Mouse (Mus musculus): ENCODE measurements at regions not wholly inside any gene's neighbourhood (a gene's known extent, or its start where the extent isn't known, plus 50 kb on each side); places are given as distances from the start of the nearest gene placed in this dataset.

DNA sequence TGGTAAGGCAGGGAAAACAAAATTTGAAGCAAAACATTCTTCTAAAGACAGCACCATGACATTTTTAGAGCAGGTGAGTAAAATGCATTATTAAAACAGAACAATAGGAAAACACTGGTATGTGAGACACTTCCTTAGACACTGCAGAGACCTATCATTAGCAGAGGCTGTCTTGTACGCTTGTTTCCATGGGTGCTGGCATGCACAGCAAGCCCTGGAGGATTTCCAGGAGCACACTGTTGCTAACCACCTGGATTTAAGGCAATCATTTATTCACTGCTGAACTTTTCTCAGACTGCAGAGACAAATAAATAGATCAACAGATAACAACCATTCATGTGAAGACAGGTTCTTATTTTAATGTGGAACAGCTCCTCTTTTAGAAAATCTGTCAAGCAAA is 127.7 kb downstream of the Pros1 start:
- no peak for DNase-seq

GRCm38 (mm10) chr16:62982558-62982957 is 128.5 kb downstream of the Pros1 start:
- DNase-seq = no peak

- DNase-seq = no peak
These were observed 141.4 kb downstream of the Pros1 start for GRCm38 (mm10) chr16:62995555-62995954.

GRCm38 (mm10) chr16:63011151-63011734 is 157.1 kb downstream of the Pros1 start:
- DNase-seq = no peak

DNA sequence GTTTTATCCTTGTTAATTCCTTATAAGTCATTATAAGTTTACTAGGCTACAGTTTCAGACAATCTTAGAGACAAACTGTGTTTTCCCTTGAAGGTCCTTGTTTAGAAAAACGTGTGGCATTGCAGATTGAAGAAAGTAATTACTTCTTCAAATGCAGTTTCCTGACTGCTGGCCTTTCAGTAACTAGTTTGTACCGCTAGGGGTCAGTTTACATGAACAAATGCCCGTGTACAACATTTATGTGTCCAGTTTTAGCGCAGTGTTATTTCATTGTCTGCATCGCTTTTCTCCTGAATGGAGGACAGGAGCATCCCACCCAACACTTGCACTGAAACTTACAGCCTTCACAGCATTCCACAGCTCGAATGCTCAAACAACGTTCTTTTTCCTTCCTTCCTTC is 160.3 kb downstream of the Pros1 start:
- no peak for DNase-seq

GRCm38 (mm10) chr16:63016144-63016543 is 162.0 kb downstream of the Pros1 start:
- no peak for DNase-seq

- no peak for DNase-seq
These were observed 162.6 kb downstream of the Pros1 start for GRCm38 (mm10) chr16:63016658-63017057.

GRCm38 (mm10) chr16:63030399-63030798 is 176.3 kb downstream of the Pros1 start:
- DNase-seq = no peak

GRCm38 (mm10) chr16:63031035-63031434 is 176.9 kb downstream of the Pros1 start:
- no peak for DNase-seq

- no peak for DNase-seq
These were observed 177.7 kb downstream of the Pros1 start for GRCm38 (mm10) chr16:63031802-63032201.

- DNase-seq = no peak
These were observed 195.0 kb downstream of the Pros1 start for GRCm38 (mm10) chr16:63049100-63049499.

DNA sequence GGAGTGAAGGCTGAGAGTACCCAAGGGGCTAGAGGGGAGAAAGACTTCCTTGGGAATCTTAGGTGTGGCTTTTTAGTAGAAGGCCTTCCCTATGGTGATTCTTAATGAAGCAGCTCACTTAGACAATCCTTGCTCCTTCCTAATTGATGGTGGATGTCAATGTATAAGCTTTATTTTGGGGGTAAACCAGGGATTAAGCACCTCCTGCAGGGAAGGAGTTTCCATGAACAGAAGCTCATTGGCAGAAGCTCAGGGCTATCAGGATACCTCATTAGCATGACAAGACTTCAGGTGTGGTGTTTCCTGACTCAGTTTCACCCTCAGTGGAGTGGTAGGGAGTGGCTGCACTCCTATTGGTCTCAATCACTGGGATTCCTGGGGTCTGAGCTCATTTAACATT is 208.8 kb downstream of the Pros1 start:
- DNase-seq = no peak

- no peak for DNase-seq
These were observed 215.9 kb downstream of the Pros1 start for GRCm38 (mm10) chr16:63069987-63070386.

DNA sequence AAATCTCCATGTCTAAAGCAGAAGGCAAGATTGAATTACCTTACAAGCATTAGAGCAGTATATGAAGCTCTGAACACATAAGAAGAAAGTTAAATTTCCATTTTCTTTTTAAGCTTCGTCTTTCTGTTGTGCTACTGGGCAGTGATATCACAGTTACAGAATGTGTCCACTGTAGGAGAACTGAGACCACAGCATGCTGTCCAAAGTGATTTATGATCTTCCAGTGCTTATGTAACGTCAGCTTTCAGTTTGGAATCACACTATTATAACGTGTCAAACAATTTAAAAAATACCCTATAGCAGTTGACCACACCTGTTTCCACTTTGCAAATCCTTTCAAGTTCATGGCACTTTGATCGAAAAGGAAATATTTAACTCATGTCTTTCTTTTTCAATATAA is 221.7 kb downstream of the Pros1 start:
- DNase-seq = no peak

- no peak for DNase-seq
These were observed 227.3 kb downstream of the Pros1 start for GRCm38 (mm10) chr16:63081383-63081782.

GRCm38 (mm10) chr16:63083256-63083655 is 229.1 kb downstream of the Pros1 start:
- no peak for DNase-seq

GRCm38 (mm10) chr16:63084021-63084756 is 230.1 kb downstream of the Pros1 start:
- DNase-seq = no peak

DNA sequence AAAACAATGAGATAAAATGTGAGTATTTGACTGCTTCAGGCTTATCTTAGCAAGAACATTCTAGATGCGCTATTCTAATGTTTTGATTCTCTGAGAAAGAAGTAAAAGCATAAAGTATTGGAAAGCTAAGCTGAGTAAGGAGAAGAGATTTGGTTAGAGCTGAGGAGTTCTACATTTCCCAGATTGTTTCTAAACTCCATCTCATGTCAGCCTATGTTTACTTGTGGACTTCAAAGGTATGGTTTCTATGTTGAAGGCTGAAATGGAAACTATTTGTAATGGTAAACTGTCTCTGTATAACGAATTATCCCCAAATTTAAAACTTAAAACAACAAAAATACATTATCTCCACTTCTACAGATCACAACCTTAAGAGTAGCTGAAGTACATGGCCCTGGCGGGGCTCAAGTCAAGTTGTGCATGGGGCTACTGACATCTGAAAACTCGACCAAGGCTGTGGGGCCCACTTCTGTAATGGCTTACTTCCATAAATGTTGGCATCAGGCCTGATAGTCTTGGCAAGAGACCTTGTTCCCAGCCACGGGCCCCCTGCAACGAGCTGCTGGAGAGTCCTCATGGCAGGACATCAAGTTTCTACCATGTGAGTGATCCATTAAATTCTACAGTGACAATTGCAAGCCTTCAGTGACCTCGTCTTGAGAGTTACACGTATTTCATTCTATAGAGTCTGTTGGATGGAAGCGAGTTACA is 232.1 kb downstream of the Pros1 start:
- DNase-seq = peak in 1 of 2 experiments; percentile 12

- no peak for DNase-seq
These were observed 237.6 kb downstream of the Pros1 start for GRCm38 (mm10) chr16:63091471-63092300.

DNA sequence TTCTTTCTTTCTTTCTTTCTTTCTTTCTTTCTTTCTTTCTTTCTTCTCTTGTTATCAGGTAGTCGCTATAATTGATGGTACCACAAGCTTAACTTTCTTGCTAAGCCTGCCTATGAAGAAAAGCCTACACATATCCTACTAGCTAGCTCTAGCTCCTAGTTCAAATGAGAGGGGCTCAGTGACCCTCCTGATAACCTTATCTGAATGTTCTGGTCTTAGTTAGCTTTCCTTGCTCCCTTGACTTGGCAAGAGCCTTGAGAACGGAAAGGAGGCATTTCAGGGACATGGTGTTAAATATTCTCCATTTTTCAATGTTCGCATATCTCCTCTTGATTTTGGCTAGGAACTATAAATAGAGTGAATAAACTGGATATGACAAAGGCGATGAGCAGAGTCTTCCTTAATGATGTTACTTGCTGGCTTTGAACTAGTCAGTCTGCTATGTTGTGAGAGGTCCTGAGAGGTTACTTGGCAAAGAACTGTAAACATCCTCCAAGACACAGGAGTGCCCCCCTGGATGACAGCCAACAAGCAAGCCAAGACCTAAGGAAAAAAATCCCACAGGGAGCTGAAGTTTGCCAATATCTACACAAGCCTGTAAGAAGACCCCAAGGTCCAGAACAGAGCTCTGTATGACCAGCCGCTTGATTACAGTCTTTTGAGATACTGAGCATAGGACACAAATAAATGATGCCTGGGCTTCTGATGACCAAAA is 240.2 kb downstream of the Pros1 start:
- peak in 1 of 2 experiments; percentile 19 for DNase-seq

GRCm38 (mm10) chr16:63102362-63102761 is 248.3 kb downstream of the Pros1 start:
- no peak for DNase-seq

DNA sequence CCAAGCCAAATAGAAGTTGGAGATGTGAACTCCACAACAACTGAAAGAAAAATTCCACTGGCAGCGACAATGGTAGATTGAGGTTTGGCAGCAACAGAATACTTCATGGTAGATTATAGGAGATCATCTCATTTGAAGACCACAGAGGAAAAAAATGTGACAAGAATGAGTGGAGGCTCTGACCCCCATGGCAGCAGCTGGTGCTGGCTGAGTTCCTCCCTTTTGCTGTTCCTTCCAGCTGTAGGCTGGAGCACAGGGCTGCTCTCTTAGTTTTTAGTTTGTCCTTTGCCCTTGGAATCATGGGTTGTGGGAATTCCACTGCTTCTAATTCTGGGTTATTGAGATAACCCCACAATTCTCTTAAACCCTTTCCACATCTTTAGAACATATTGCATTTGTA is 248.8 kb downstream of the Pros1 start:
- DNase-seq = no peak

Measured in lung, adult 18-20 months (tissue).